Mouse (Mus musculus): ENCODE results near the gene Idh3b. TPM values are rescaled to one million over a fixed set of nuclear protein-coding genes. Genes with fewer than 3 reads are reported as not detected.

Idh3b gene
- 100 to 1,000 TPM; 268 to 359 (median 297) TPM for total RNA-seq (2022)

DNA sequence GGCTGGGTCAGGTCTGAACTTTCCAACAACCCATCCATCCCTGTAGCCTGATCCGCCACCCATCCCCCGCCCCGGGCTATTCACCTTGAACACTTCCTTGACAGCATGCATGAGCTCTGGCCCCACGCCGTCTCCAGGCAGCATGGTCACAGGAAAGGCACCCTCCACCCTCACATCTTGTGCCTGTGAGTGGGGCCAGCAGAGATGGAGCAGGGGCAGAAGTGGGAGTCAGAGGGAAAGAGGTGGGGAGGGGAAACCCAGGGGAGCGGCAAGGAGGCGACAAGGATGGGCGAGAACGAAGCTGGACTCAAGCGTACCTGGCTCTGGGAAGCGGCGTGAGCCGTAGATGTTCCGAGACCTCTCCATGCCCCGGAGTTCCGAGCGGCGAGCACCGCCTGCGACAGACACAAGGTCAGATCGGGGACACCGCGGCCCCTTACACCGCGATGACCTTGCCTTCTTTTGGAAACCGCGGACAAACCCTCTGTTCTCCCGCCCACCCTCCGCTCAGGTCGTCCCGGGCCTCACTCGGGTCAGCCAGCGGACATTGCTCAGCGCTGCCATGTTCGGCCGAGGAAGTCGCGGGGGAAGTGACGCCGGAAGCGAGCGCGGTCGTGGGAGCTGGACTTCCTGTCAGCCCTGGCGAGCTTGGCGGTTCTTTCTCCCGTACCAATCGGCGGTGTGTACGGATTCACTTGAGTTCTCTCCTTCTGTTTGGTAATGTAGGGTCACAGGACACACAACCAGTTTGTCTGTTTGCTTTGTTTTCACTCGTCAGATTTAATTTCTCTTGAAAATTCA lies at the start of gene Idh3b:
Gene Idh3b (minus strand): TSS at position 694 of the 801 bp plus-strand sequence.
- peak; percentile 88 for DNase-seq

DNA sequence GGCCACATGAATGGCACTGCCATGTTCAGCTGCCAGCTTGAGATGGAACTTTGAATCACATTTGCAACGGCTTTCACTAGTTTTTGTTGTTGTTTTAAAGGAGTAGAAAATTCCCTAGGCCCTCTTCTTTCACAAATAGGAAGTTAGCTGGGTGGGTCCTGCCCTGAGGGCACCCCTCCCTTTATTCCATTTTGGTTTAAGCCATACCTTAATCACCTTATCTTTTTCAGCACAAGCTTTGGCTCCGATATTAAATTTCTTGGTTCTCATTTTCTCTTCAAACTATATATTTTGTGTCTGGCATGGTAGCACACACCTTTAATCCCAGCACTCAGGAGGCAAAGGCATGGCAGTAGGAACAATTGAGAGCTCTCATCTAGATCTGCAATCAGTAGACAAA lies 45.2 kb upstream of the Idh3b start:
- DNase-seq = no peak

DNA sequence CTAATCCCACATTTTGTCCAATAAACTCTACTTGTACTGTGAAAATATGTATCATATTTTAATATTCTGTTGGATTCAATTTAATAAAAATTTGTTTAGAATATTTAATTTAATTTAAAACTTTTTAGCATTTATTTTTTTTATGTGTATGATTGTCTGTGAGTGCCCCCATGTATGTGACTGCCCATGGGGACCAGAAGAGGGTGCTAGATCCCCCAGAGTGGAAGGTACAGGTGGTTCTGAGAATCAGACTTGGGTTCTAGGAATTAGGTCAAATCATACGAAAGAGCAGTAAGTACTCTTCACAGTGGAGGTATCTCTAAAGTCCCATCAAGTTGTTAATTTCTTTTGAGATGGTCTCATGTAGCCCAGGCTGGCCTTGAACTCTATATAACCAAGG lies 42.7 kb upstream of the Idh3b start:
- DNase-seq = no peak

DNA sequence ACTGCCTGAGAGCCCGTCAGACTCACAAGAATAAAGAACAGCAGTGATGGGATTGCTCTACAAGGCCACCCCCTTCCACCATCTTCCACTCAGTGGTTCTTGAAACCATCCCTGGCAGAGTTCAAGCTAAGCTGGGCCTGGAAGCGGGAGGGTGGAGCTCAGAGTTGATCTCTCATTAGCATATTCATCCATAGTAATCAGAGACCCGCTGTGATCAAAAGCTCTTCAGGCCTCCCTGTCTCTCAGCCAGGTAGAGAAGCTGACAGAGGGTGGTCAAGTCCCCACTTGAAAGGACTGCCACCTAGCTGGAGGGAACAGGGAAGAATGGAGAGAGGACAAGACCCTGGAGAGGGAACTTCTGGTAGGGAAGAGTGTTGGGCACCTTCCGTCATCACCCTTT lies 18.7 kb upstream of the Idh3b start:
- no peak for DNase-seq

DNA sequence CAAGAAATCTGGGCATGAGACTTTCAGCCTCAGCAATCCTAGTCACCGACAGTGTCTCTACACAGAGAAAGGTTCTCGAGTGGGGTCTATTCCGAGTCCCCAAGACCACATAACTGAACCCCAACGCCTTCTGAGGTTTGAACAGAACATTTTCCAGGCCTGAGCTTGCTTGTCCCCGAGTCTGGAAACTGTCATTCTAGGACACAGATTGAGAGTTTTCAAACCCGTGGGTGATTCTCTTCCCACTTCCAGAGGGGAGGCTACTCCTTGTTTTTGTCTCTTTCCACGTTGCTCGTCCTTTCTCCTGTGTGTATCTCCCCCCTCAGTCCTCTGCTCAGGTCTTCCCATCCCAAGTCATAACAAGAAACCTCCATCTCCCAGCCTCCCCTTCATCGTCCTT lies 13.2 kb upstream of the Idh3b start:
- DNase-seq = no peak

DNA sequence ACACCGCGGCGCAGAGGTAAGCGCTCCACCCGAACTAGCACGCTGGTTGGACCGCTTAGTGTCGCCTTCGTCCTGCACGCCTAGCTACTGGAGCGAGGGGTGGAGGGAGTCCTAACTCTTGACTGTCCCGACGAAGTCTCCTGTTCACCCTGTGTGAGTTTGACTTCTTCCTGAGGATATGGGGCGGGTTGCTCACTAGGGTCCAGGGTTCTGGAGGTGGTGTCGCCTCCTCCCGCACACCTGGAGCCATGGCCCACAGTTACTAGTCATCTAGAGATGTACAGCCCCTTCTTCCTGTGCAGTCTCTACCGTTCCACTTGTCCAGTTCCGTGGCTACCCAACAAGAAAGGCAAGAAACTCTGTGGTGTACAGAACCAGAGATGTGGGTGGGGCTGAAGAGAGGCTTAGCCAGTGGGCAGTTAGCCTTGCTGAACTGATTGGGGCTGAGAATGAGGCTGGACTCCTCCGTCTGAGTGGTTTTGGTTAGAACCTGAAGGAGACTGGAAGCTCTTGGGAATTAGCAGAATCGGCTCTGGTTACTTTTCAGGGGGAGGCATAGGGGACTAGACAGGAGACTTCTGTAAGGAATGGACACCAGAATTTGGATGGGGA lies 11.9 kb upstream of the Idh3b start:
- no peak for DNase-seq

DNA sequence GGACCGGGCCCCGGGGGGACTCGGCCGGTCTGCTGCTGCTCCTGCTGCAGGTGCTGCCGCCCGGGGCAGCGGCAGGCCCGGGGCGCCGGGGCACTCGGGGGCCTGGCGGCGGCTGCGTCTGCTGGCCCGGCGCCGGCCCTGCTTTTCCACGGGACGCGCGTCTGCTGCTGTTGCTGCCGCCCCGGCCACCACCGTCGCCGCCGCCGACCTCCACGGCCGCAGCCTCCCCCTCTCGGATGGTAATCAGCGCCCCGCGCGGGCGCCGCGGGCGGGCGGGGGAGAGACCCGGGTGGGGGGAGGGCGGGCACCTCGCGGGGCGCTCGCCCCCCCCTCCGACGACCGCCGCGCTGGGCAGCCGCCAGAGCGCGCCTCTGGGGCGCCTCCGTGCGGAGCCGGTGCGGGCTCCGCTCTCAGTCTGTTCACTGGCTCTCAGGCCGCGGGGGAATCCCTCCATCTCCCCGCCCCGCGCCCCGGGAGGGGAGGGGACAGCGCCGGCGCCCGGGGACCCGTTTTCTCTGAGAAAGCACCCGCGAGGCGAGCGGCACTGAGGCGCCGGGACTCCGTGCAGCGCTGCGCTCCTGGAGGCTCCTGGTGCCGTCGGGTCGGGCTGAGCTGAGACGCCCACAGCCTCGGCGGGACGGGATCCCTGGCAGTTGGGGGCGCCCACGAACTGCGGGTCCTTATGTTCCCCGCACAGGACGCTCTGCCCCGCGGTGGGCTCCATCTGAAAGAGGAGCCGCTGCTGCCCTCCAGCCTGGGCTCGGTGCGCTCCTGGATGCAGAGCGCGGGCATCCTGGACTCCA lies 11.2 kb upstream of the Idh3b start:
- no peak for DNase-seq

DNA sequence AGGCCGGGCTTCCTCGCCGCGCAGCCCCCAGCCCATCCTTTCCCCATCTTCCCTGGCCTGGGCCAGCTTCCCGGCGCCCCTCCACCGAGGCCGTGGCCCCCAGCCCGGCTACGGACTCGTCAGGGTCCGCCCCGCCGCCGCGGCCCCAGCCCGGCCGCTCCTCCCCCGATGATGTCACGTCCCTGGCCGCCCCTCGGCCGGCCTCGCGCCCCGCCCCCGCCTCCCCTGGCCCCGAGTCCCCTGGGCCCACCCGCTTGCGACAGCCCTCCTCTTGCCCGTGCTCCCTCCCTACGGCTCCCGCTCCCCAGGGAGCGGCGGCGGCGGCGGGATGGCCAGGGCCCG lies 10.6 kb upstream of the Idh3b start, which contains the start of gene Ebf4:
Gene Ebf4 (plus strand): TSS at position 234 of the 342 bp plus-strand sequence.
- DNase-seq = no peak

DNA sequence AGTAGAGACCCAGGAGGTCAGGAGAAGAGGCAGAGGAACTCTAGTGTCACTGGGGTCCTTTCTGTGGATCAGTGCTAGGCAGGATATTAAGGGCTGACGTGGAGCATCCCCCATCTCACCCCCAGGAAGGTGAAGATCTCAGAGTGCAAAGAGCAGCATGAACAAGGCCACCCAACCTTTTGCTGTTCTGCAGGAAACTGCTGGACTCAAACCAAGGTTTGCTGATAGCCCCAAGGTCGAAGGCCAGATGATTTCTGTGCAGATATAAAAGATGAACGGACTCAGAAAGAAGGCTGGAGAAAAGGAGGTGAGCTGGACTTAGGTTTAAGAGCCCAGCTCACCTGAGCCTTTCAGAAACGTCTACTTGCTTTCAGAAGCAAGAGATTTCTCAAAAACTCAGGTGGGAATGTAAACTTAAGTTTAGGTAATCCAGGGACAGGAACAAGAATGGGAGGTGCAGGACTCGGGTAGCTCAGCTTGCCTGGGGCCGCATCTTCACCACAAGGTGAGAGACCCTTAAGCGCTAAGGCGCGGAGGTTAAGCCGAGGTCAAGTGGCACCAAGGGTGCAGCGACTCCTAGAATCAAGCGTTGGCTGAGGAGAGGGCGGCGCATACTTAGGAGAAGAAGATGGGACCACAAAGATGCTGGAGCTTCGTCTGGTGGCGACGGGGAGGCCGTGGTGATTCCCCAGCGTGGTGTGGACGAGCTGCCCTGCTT lies 10.0 kb upstream of the Idh3b start:
- DNase-seq = no peak

DNA sequence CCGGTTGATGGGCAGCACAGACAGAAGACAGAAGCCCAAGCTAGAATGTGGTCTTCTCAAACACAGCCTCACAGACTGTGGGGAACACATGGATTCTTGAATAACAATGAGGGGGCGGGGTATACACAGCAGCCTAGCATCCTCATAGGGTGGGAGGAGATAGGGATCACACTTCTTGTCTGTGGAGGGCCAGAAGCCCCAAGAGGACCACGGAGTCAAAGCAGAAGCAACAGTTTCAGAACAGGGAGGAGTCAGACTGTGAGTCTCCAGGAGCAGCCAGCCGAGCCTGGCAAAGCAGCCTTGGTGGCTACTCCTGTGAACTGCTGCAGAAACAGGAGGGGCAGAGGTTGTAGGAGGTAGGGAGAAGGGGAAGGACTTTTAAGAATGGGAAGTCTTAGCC lies 9.1 kb upstream of the Idh3b start:
- DNase-seq = no peak

DNA sequence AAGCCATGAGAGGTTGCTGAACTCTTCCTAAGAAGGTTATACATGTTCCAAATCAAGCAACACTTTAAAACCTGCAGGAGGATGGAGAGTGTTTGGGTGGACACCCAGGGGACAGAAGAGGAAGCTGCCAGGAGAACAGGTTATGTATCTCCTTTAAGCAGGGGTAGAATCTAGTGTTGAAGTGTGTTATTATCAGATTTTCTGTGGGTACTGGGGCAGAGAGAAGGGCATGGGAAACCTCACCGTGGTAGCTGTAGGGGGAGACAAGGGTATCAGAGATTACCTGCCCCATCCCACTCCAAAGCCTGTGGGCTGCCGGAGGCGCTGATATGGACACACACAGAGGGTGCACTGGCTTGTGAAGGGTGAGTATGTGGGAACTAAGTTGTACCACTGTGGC lies 8.7 kb upstream of the Idh3b start:
- DNase-seq = no peak

DNA sequence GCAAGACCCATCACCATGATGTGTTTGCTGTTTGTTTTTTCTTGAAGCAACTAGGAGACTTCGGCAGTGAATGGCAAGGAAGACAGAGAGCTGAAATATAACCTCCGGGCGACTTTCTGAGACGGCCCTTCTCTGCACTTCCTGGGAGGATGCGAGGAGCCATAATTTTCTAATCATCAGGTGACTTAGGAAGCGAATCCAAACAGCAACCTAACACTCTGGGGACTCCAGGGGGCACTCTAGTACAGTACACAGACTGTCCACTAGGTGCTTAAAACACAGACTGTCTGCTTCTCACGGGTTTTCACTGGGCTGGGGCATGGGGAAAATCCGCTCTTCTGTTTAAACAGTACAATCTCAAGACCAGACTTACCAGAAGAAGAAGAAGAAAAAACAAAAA lies 7.1 kb upstream of the Idh3b start:
- DNase-seq = peak; percentile 40

DNA sequence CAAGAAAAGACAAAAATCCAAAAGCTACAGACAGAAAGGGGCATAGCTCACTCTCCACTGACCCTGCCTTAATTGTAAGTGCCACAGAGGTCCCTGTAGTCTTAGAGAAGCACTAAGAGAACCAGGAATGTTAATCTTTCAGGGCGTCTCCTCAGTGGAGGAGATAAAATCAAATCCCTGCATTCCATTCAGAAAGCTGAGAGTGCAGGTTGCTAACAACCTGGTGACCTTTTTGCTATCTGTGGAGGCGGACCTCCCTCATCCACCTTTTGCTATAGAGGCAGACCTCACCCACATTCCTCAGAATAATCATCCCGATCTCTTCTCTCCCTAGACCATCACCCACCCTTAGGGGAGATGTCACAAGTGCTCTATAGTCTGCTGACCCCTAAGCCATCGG lies 4.7 kb upstream of the Idh3b start:
- DNase-seq = no peak

DNA sequence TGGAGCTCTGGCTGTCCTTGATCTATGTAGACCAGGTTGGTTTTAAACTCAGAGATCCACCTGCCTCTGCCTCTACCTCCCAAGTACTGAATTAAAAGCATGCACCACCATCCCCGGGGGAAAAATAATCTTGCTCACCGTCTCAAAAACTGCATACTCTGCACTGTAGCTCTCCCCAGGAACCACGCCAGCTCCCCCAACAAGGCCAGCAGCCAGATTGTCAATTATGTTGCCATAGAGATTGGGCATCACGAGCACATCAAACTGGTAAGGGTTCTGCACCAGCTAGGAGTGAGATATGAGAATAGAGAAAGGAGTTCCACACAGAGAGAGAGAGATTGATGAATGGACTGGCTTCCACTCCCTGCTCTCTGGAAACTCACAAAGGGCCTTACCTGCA lies 3.5 kb downstream of the Idh3b start:
- no peak for DNase-seq

DNA sequence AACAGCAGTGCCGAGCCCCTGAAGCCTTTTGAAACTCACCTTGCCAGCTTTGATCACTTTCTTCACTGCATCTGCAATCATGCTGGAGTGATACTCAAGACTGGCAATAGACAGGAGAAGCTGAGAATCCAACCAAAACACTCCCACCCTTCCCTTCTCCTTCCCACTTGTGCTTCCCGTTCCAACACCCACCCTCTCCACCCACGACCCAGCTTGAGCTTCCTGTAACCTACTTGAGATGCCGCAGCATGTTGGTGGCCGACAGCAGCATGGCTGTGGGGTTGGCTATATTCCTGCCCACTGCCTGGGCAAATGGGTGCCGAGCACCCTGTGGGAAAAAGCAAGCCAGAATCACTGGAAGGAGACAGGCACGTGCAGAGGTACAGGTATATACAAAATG lies 4.1 kb downstream of the Idh3b start:
- DNase-seq = no peak

DNA sequence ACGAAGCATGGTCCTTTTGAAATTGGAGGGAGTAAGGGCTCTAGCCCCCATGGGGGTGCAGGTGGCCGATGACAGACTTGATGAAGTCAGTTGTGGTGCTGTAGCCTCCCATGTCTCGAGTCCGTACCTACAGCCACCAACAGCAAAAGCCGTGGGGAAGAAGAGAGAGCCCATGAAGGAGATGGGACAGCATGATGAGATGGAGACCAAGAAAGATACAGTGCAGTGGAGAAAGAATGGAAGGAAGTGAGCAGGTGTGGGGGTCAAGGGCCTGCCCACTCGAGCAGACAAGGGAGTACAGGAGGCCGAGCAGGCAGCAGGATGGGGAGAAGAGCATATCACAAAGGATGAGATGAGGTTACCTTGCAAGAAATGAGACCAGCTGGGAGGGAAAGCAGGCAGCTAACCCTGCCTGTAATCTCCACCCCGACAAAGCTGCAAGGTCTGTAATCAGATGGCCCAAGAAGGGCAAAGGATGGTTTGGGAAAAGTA lies 4.7 kb downstream of the Idh3b start:
- no peak for DNase-seq

DNA sequence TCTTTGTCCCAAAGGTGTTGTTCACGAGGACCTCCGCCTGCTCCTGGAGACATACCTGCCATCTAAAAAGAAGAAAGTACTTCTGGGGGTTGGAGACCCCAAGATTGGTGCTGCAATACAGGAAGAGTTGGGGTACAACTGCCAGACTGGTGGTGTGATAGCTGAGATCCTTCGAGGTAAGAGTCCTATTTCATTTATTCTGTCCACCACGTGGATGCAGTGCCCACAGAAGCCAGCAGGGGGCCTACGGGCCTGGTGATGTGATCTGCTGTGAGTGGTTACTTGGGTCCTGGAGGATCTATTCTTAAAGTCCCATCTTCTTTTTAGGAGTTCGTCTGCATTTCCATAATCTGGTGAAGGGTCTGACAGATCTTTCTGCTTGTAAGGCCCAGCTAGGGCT lies 8.7 kb downstream of the Idh3b start:
- DNase-seq = no peak

DNA sequence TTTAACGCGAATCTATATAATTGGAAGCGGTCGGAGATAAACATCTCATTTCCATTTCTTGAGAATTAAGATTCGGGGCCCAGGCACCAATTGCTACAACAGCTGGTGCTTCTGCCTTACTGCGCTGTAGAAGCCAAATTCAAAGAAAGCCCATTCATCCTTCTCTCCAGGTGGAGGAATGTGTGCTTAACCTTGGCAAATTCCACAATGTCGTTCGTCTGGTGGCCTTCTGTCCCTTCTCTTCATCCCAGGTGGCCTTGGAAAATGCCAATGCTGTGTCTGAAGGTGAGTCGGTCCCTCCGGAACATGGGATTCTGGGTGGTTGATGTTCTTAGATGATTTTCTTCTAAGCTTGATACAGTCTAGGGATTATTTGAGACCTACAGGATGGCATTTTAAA lies 9.5 kb downstream of the Idh3b start:
- DNase-seq = no peak

DNA sequence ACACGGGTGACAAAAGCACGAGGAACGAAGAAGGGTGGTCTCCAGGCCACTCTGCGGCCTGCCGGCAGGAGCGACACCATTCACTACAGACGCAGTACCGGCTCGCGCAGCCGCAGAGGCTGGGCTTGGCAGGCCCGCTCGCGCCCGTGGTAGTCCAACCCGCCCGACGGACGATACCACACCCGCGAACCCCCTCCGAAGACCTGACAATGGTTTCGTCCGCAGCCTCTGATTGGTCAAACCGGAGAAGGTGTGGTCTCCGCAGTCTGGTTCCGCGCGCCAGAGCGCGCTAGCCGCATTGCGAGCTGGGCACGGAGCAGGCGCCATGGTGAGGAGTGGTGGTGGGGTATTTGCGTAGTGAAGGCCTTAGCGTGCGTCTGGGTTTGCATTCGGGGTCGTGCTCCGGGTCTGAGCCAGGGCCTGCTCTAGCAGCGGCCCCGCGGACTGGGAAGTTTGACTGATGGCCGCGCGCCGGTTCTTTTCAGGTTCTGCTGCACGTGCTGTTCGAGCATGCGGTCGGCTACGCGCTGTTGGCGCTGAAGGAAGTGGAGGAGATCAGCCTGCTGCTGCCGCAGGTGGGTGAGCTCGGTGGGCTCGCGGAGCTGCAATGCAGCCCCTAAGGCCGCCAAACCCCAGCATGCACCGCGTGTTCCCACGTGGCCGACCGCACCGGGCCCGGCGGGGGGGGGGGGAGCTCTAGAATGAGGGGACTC lies 10.0 kb downstream of the Idh3b start, which contains the start of gene Nop56:
Gene Nop56 (plus strand): TSS at position 282 of the 713 bp plus-strand sequence.
- peak; percentile 98 for DNase-seq

DNA sequence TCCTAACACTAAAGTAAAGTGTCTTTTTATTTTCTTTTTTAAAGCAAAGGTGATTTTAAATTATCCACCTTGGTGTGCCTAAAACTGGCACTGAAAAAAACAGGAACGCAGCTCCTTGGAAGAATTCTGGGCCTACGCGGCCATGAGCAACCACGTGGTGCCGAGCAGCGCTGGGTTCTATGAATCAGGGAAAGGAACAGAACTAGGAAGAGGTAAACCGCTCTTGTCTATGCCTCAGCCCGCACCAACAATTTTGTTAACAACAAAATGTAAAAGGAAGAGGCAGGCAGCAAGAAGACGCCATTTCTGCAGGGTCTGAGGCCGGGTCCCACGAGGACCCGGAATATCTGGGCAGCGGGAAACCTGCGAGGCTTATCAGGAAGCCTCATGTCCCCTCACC lies 10.6 kb downstream of the Idh3b start:
- DNase-seq = no peak

DNA sequence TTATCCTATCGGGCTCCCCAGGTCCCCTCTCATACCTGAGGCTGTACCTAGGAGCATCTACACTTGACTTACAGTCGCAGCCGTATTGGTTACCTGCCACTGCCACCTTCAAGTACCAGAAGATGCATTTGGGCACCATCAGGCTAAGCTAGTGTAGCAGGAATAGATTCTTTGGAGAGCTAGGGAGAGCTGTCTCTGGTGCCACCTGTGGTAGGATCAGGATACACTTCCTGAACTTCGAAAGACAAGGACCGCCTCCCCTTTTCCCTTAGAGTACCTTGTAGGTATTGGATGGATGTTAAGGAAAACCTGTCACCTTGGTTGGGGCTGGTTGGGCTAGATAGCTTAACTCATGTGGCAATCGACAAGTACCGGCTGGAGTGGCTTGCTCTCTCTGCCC lies 16.3 kb downstream of the Idh3b start:
- DNase-seq = no peak

DNA sequence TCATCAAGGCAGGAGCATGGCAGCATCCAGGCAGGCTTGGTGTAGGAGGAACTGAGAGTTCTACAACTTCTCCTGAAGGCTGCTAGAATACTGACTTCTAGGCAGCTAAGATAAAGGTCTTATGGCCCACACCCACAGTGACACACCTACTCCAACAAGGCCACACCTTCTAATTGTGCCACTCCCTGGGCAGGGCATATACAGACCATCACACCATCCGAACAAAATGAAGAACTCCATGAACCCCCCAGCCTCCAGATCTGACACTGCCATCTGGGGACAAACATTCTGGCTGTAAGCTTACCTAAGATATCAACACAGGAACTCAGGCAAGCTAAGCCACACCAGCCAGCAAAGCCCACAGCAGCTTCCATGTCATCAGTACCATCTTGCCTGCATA lies 18.8 kb downstream of the Idh3b start:
- no peak for DNase-seq
